Mouse (Mus musculus): Measurements from ENCODE around the gene Nek2. TPM values are rescaled to one million over a fixed set of nuclear protein-coding genes. Genes with fewer than 3 reads are reported as not detected.

Gene Nek2
- polyA plus RNA-seq (2015; fragmentation: Nextera tagmentation; extraction: Ambion mirVana) = 6.8 and 7.1 TPM in 2 replicates

- Histone ChIP-seq H3K27ac (peak within 1 kb of the TSS; percentile 25; the same call in 1 of the 2 replicates), H3K9me3 (no peaks in the 10 kb centered on the region), H3K4me3 (peak within 1 kb of the TSS; percentile 77), H3K4me2 (peak within 1 kb of the TSS; percentile 93), H3K36me3 (replicated peaks) (no peaks in the 10 kb centered on the region), H3K27me3 (replicated peaks) (no peaks in the 10 kb centered on the region), H3K9ac (peak within 1 kb of the TSS; percentile 48), H3K4me1 (peaks cover 14% of the 10 kb centered on the region)
- peak; percentile 97 for ATAC-seq (replicated peaks)
- WGBS = under 1% methylated on average over 78 of the region's 79 CpGs
Measured at GRCm38 (mm10) chr1:191821326-191822091, at the start of gene Nek2. Gene Nek2, plus strand, starts transcription at chr1:191821444.

- Histone ChIP-seq H3K9ac (no peak overlapping the region), H3K27me3 (replicated peaks) (no peaks in the 10 kb centered on the region), H3K4me3 (no peak overlapping the region), H3K4me1 (no peaks in the 10 kb centered on the region), H3K36me3 (replicated peaks) (peaks cover 34% of the 10 kb centered on the region), H3K27ac (no peak overlapping the region), H3K4me2 (no peak overlapping the region), H3K9me3 (no peaks in the 10 kb centered on the region)
- 88% methylated on average over 5 of the region's 5 CpGs for WGBS
- ATAC-seq (replicated peaks) = no peak
Measured at GRCm38 (mm10) chr1:191774106-191774505, 47.1 kb upstream of the Nek2 start.

- Histone ChIP-seq H3K27ac (no peak overlapping the region), H3K36me3 (replicated peaks) (peaks cover 35% of the 10 kb centered on the region), H3K4me2 (no peak overlapping the region), H3K27me3 (replicated peaks) (no peaks in the 10 kb centered on the region), H3K4me3 (no peak overlapping the region), H3K9ac (no peak overlapping the region), H3K9me3 (no peaks in the 10 kb centered on the region), H3K4me1 (no peaks in the 10 kb centered on the region)
- 90% methylated on average over 8 of the region's 8 CpGs for WGBS
- no peak for ATAC-seq (replicated peaks)
Measured at GRCm38 (mm10) chr1:191775116-191775515, 46.1 kb upstream of the Nek2 start.

- H3K27me3 ChIP-seq (replicated peaks) = no peaks in the 10 kb centered on the region
- no peak for ATAC-seq (replicated peaks)
- no peak overlapping the region for H3K27ac ChIP-seq
- 39% methylated on average over 8 of the region's 8 CpGs for WGBS
- H3K4me1 ChIP-seq = no peaks in the 10 kb centered on the region
- no peak overlapping the region for H3K4me3 ChIP-seq
- no peak overlapping the region for H3K4me2 ChIP-seq
- no peak overlapping the region for H3K9ac ChIP-seq
- H3K36me3 ChIP-seq (replicated peaks) = peaks cover 37% of the 10 kb centered on the region
- no peaks in the 10 kb centered on the region for H3K9me3 ChIP-seq
Measured at GRCm38 (mm10) chr1:191777521-191777920, 43.7 kb upstream of the Nek2 start.

- WGBS = 98% methylated on average over 1 of the region's 1 CpGs
- Histone ChIP-seq H3K4me1 (no peaks in the 10 kb centered on the region), H3K27me3 (replicated peaks) (no peaks in the 10 kb centered on the region), H3K4me3 (no peak overlapping the region), H3K4me2 (no peak overlapping the region), H3K9me3 (no peaks in the 10 kb centered on the region), H3K27ac (no peak overlapping the region), H3K9ac (no peak overlapping the region), H3K36me3 (replicated peaks) (peaks cover 23% of the 10 kb centered on the region)
- ATAC-seq (replicated peaks) = no peak
Measured at GRCm38 (mm10) chr1:191780470-191780869, 40.8 kb upstream of the Nek2 start.

GRCm38 (mm10) chr1:191785108-191785507 lies 36.1 kb upstream of the Nek2 start:
- Histone ChIP-seq H3K4me2 (no peak overlapping the region), H3K4me1 (no peaks in the 10 kb centered on the region), H3K27me3 (replicated peaks) (no peaks in the 10 kb centered on the region), H3K36me3 (replicated peaks) (0 out of 2 replicates have a peak, but pooled peaks cover 2% of the 10 kb centered on the region), H3K9me3 (no peaks in the 10 kb centered on the region), H3K9ac (no peak overlapping the region), H3K27ac (no peak overlapping the region), H3K4me3 (no peak overlapping the region)
- WGBS = 59% methylated on average over 11 of the region's 11 CpGs
- no peak for ATAC-seq (replicated peaks)

- Histone ChIP-seq H3K36me3 (replicated peaks) (no peaks in the 10 kb centered on the region), H3K4me3 (no peak overlapping the region), H3K9me3 (no peaks in the 10 kb centered on the region), H3K27ac (no peak overlapping the region), H3K4me2 (no peak overlapping the region), H3K4me1 (no peaks in the 10 kb centered on the region), H3K9ac (no peak overlapping the region), H3K27me3 (replicated peaks) (no peaks in the 10 kb centered on the region)
- 71% methylated on average over 6 of the region's 6 CpGs for WGBS
- ATAC-seq (replicated peaks) = no peak
Measured at GRCm38 (mm10) chr1:191786255-191786654, 35.0 kb upstream of the Nek2 start.

- Histone ChIP-seq H3K9me3 (no peaks in the 10 kb centered on the region), H3K9ac (no peak overlapping the region), H3K4me3 (no peak overlapping the region), H3K36me3 (replicated peaks) (no peaks in the 10 kb centered on the region), H3K4me2 (no peak overlapping the region), H3K27me3 (replicated peaks) (no peaks in the 10 kb centered on the region), H3K4me1 (no peaks in the 10 kb centered on the region), H3K27ac (no peak overlapping the region)
- ATAC-seq (replicated peaks) = no peak
- 51% methylated on average over 3 of the region's 4 CpGs for WGBS
Measured at GRCm38 (mm10) chr1:191787379-191787778, 33.9 kb upstream of the Nek2 start.

GRCm38 (mm10) chr1:191792991-191793390 lies 28.3 kb upstream of the Nek2 start:
- no peak for ATAC-seq (replicated peaks)
- no peaks in the 10 kb centered on the region for H3K9me3 ChIP-seq
- no peaks in the 10 kb centered on the region for H3K27me3 ChIP-seq (replicated peaks)
- H3K36me3 ChIP-seq (replicated peaks) = no peaks in the 10 kb centered on the region
- no peak overlapping the region for H3K4me3 ChIP-seq
- no peak overlapping the region for H3K9ac ChIP-seq
- H3K4me2 ChIP-seq = no peak overlapping the region
- WGBS = 75% methylated on average over 8 of the region's 8 CpGs
- no peak overlapping the region for H3K27ac ChIP-seq
- H3K4me1 ChIP-seq = no peaks in the 10 kb centered on the region

- no peak overlapping the region for H3K4me2 ChIP-seq
Measured at GRCm38 (mm10) chr1:191793888-191794532, 27.2 kb upstream of the Nek2 start.

GRCm38 (mm10) chr1:191796238-191796896 lies 24.9 kb upstream of the Nek2 start:
- WGBS = 85% methylated on average over 4 of the region's 4 CpGs
- no peaks in the 10 kb centered on the region for H3K9me3 ChIP-seq

More at GRCm38 (mm10) chr1:191793888-191794532, 27.2 kb upstream of the Nek2 start:
- H3K9me3 ChIP-seq = no peaks in the 10 kb centered on the region
- ATAC-seq (replicated peaks) = no peak
- no peaks in the 10 kb centered on the region for H3K36me3 ChIP-seq (replicated peaks)
- no peak overlapping the region for H3K4me3 ChIP-seq
- no peak overlapping the region for H3K27ac ChIP-seq
- H3K4me1 ChIP-seq = no peaks in the 10 kb centered on the region
- H3K27me3 ChIP-seq (replicated peaks) = no peaks in the 10 kb centered on the region
- H3K9ac ChIP-seq = no peak overlapping the region
- WGBS = 89% methylated on average over 7 of the region's 7 CpGs

GRCm38 (mm10) chr1:191802093-191802819 lies 19.0 kb upstream of the Nek2 start:
- WGBS = 62% methylated on average over 9 of the region's 9 CpGs
- Histone ChIP-seq H3K4me2 (no peak overlapping the region), H3K4me3 (no peak overlapping the region), H3K9ac (no peak overlapping the region), H3K36me3 (replicated peaks) (no peaks in the 10 kb centered on the region), H3K4me1 (no peaks in the 10 kb centered on the region), H3K27ac (no peak overlapping the region), H3K9me3 (no peaks in the 10 kb centered on the region), H3K27me3 (replicated peaks) (no peaks in the 10 kb centered on the region)
- no peak for ATAC-seq (replicated peaks)

More at GRCm38 (mm10) chr1:191796238-191796896, 24.9 kb upstream of the Nek2 start:
- Histone ChIP-seq H3K4me1 (no peaks in the 10 kb centered on the region), H3K27ac (no peak overlapping the region), H3K4me2 (no peak overlapping the region), H3K4me3 (no peak overlapping the region), H3K27me3 (replicated peaks) (no peaks in the 10 kb centered on the region), H3K36me3 (replicated peaks) (no peaks in the 10 kb centered on the region), H3K9ac (no peak overlapping the region)
- ATAC-seq (replicated peaks) = no peak

Measured in midbrain, embryonic 15.5 days (tissue).